Mouse (Mus musculus): ENCODE data around the gene Adam20. TPM values are rescaled to one million over a fixed set of nuclear protein-coding genes. Genes with fewer than 3 reads are reported as not detected.
"Not testable (repeated sequence)": the region's sequence is repeated elsewhere in the genome, so short reads cannot be mapped to it uniquely, and the experiment has no call there.

Gene Adam20
- polyA plus RNA-seq (2015; fragmentation: Nextera tagmentation; extraction: Ambion mirVana): not detected in 2 replicates

DNA sequence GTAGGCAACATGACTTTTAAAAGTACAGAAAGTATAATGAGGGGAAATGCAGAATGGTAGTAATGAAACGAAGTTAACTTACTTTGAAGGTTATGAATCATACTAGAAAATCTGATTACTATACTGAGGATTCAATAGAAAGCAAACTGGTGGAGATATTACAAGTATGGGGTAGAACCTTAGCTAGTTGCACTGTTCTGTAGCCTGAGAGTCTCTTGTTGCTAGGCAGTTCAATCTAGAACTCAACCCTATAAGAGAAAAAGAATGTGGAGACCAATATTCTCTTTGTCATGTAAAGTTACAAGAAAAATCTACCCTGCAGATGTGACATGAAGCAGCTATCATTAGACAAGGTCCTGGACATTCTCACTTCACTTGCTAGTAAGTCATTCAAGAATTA, at the start of gene Adam20:
Adam20 (plus strand) TSS at position 301 of the 400 bp plus-strand sequence.
- WGBS: 74% methylated on average over 1 of the region's 1 CpGs
- H3K27me3 ChIP-seq (ENCODE audit: control insufficient read depth, insufficient read depth, low read length): not testable (repeated sequence)

GRCm38 (mm10) chr8:40751908-40752307, 41.2 kb upstream of the Adam20 start, which contains the start of gene Adam25:
TSS of gene Adam25 (plus strand) at chr8:40752208.
- not testable (repeated sequence) for H3K27me3 ChIP-seq (ENCODE audit: control insufficient read depth, insufficient read depth, low read length); H3K9ac ChIP-seq (ENCODE audit: low read length); H3K27ac ChIP-seq (ENCODE audit: low read length); H3K4me2 ChIP-seq (ENCODE audit: low read depth, low read length); H3K4me3 ChIP-seq (replicated peaks; ENCODE audit: low read length); ATAC-seq (ENCODE audit: insufficient read depth, low FRiP score); H3K36me3 ChIP-seq (ENCODE audit: control insufficient read depth, insufficient read depth, low read length); H3K4me1 ChIP-seq (ENCODE audit: control insufficient read depth, insufficient read depth, low read length); H3K9me3 ChIP-seq (replicated peaks; ENCODE audit: control insufficient read depth, low read length)
- WGBS: 60% methylated on average over 1 of the region's 1 CpGs

More for the DNA sequence above, at the start of gene Adam20:
- H3K9ac ChIP-seq (ENCODE audit: low read length); ATAC-seq (ENCODE audit: insufficient read depth, low FRiP score); H3K4me2 ChIP-seq (ENCODE audit: low read depth, low read length); H3K9me3 ChIP-seq (replicated peaks; ENCODE audit: control insufficient read depth, low read length); H3K4me1 ChIP-seq (ENCODE audit: control insufficient read depth, insufficient read depth, low read length); H3K4me3 ChIP-seq (replicated peaks; ENCODE audit: low read length); H3K36me3 ChIP-seq (ENCODE audit: control insufficient read depth, insufficient read depth, low read length); H3K27ac ChIP-seq (ENCODE audit: low read length): not testable (repeated sequence)

- Histone ChIP-seq H3K27ac (ENCODE audit: low read length) (no peak overlapping the region), H3K4me3 (replicated peaks; ENCODE audit: low read length) (no peak overlapping the region), H3K36me3 (ENCODE audit: control insufficient read depth, insufficient read depth, low read length) (no peaks in the 10 kb centered on the region), H3K4me1 (ENCODE audit: control insufficient read depth, insufficient read depth, low read length) (no peaks in the 10 kb centered on the region), H3K27me3 (ENCODE audit: control insufficient read depth, insufficient read depth, low read length) (no peaks in the 10 kb centered on the region), H3K9me3 (replicated peaks; ENCODE audit: control insufficient read depth, low read length) (no peaks in the 10 kb centered on the region), H3K4me2 (ENCODE audit: low read depth, low read length) (no peak overlapping the region), H3K9ac (ENCODE audit: low read length) (no peak overlapping the region)
- no peak for ATAC-seq (ENCODE audit: insufficient read depth, low FRiP score)
Measured at GRCm38 (mm10) chr8:40783320-40783719, 9.8 kb upstream of the Adam20 start.

DNA sequence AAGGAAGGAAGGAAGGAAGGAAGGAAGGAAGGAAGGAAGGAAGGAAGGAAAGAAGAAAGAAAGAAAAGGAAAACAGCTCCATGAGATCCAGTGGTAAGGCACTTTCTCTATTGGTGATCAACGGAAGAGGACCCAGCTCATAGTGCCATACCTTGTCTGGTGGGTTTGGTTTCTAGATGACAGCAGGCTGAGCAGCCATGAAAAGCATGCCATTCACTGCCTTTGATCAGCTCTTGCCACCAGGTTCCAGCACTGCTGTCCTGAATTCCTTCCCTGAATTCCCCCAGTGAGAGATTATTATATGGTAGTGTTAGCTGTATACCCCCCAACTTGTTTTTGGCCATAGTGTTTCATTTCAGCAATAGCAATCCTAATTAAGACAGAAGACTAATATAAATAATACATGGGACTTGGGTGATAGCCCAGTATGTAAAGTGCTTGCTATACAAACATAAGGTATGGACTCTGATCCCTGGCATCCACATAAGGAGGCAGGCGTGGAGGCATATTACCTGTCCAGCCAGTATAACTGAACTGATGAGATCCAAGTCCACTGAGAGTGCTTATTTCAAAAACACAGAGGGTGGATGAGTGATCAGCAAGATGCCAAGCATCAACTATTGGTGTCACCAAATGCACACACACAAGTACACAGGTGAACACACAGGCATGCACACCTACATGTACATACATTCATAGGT, 10.5 kb downstream of the Adam20 start:
- H3K4me2 ChIP-seq (ENCODE audit: low read depth, low read length): no peak overlapping the region
- ATAC-seq (ENCODE audit: insufficient read depth, low FRiP score): peak; percentile 85
- no peak overlapping the region for H3K9ac ChIP-seq (ENCODE audit: low read length)
- no peak overlapping the region for H3K27ac ChIP-seq (ENCODE audit: low read length)
- no peaks in the 10 kb centered on the region for H3K36me3 ChIP-seq (ENCODE audit: control insufficient read depth, insufficient read depth, low read length)
- H3K4me1 ChIP-seq (ENCODE audit: control insufficient read depth, insufficient read depth, low read length): no peaks in the 10 kb centered on the region
- WGBS: 63% methylated on average over 2 of the region's 2 CpGs
- H3K27me3 ChIP-seq (ENCODE audit: control insufficient read depth, insufficient read depth, low read length): no peaks in the 10 kb centered on the region
- H3K4me3 ChIP-seq (replicated peaks; ENCODE audit: low read length): no peak overlapping the region
- H3K9me3 ChIP-seq (replicated peaks; ENCODE audit: control insufficient read depth, low read length): no peaks in the 10 kb centered on the region

Other genes with a start within 250 kb of the Adam20 start
- gene Adam24, start 118.2 kb upstream of the Adam20 start, polyA plus RNA-seq (2015; fragmentation: Nextera tagmentation; extraction: Ambion mirVana): not detected in 2 replicates
- not detected in 2 replicates for gene Adam25, start 41.1 kb upstream of the Adam20 start, polyA plus RNA-seq (2015; fragmentation: Nextera tagmentation; extraction: Ambion mirVana)
- gene Adam39, start 29.7 kb downstream of the Adam20 start, polyA plus RNA-seq (2015; fragmentation: Nextera tagmentation; extraction: Ambion mirVana): not detected in 2 replicates

Data from stomach, embryonic 16.5 days (tissue).